Mouse (Mus musculus) limb, embryonic 12.5 days (tissue): ENCODE data around the gene Noc2l. TPM values are rescaled to one million over a fixed set of nuclear protein-coding genes. Genes with fewer than 3 reads are reported as not detected.

Source experiments
- ATAC-seq: fragments of 200-750 bp; cut with Nextera tagmentation; 2 replicates; pipeline ENCODE4 v1.8.0; 2017; ENCODE audit warnings: low read depth, moderate TSS enrichment; ENCODE audit not compliant: insufficient number of reproducible peaks, insufficient read depth, low FRiP score, low TSS enrichment
- H3K27ac ChIP-seq: fragments of 300-500 bp; sonication (generic); 2 replicates; pipeline ENCODE4 v1.5.1; 2016; ENCODE audit warnings: mild to moderate bottlenecking, moderate library complexity
- H3K27me3 ChIP-seq: fragments of 300-500 bp; sonication (generic); 2 replicates; pipeline ENCODE4 v1.6.1; 2016; ENCODE audit warnings: mild to moderate bottlenecking, moderate library complexity
- H3K36me3 ChIP-seq: fragments of 300-500 bp; sonication (generic); 2 replicates; pipeline ENCODE4 v1.6.1; 2016; ENCODE audit warnings: mild to moderate bottlenecking, moderate library complexity
- H3K4me1 ChIP-seq: fragments of 300-500 bp; sonication (generic); replicated peaks from 2 replicates; pipeline ENCODE4 v1.6.1; 2016
- H3K4me2 ChIP-seq: fragments of 300-500 bp; sonication (generic); 2 replicates; pipeline ENCODE4 v1.6.1; 2016; ENCODE audit warnings: mild to moderate bottlenecking, moderate library complexity
- H3K4me3 ChIP-seq: fragments of 300-500 bp; sonication (generic); replicated peaks from 2 replicates; pipeline ENCODE4 v1.5.1; 2016; ENCODE audit warnings: mild to moderate bottlenecking
- H3K9ac ChIP-seq: fragments of 300-500 bp; sonication (generic); replicated peaks from 2 replicates; pipeline ENCODE4 v1.6.1; 2016; ENCODE audit warnings: mild to moderate bottlenecking, moderate library complexity
- H3K9me3 ChIP-seq: fragments of 300-500 bp; sonication (generic); 2 replicates; pipeline ENCODE4 v1.6.1; 2016; ENCODE audit warnings: mild to moderate bottlenecking, moderate library complexity
- WGBS: fragments of 180-500 bp; shearing (Covaris S2); methylation state at CpG from one replicate; pipeline ENCODE4 v1.1.7; 2016; 5-methylcytosine and 5-hydroxymethylcytosine counted together
- polyA plus RNA-seq: library from polyadenylated mRNA; unstranded; fragments of >200 nt; fragmentation: Nextera tagmentation; extraction: Ambion mirVana; gene quantifications from 2 replicates; pipeline ENCODE4 v1.2.1, GENCODE M21; 2016

Gene Noc2l
- polyA plus RNA-seq, 1 experiment from 2014 or later, result 94.1 TPM

DNA sequence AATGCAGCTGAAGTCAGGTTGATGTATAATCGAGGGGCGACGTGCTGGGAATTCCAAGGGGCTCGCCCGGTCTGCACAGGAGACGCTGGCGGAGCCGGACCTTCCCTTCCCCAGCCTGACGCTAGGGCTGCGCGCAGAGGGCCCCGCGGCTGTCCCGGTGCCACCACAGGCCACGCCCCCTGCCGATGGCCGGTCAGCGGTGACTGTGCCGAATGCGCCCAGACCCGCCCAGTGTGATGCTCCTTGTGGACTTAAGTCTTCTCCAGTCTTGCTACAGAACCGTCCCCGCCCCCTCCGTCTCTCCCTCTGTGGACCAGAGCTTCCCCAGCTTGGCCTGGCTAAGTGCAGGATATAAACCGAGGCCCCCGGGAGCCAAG lies 38.0 kb upstream of the Noc2l start:
- peak overlapping the region; percentile 93 for H3K4me3 ChIP-seq
- H3K27ac ChIP-seq, result peak overlapping the region; percentile 96
- no peaks in the 10 kb centered on the region for H3K9me3 ChIP-seq
- WGBS, result under 1% methylated on average over 26 of the region's 26 CpGs
- H3K9ac ChIP-seq, result peak overlapping the region; percentile 90
- H3K27me3 ChIP-seq, result peaks cover 9% of the 10 kb centered on the region
- H3K36me3 ChIP-seq, result peaks cover 23% of the 10 kb centered on the region
- ATAC-seq, result peak; percentile 89
- H3K4me1 ChIP-seq, result peaks cover 38% of the 10 kb centered on the region
- peak overlapping the region; percentile 82 for H3K4me2 ChIP-seq

DNA sequence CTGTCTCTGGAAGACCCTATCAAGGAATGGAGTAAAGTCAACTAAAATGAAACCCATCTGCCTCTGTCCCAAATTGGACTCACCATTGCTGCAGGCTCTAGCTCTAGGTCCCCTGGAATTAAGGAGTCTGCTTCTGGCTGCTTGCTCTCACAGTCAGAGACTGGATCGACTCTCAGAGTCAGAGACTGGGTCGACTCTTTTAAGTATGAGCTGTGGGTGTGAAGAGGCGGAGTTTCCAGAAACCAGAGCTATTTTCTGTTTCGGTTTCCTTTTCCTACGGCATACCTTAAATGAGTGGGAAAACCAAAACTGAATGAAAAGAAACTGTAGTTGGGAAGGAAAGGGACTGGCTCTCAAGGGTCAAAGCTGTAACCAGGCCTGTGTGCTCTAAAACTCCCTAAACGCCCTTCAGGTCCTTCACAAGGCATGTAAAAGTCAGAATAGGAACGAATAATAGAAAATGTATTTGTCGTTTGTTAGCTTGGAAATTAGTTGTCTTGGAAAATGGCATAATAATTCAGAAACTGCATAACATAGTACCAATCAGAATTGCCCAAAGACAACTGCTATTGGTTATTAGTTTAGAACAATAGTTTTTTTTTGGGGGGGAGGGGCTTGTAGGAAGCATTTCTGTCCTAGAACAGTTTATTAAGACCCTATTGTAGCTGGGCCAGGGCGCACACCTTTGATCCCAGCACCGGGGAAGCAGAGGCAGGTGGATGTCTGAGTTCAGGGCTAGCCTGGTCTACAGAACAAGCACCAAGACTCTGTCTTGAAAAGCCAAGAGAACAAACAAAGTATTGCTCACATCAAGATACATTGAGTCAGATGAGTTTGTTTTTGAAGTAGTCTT lies 35.0 kb upstream of the Noc2l start, which contains the start of gene Isg15:
TSS of gene Isg15 (minus strand) at position 196 of the 853 bp plus-strand sequence.
- no peak for ATAC-seq
- Histone ChIP-seq H3K27me3 (peaks cover 39% of the 10 kb centered on the region), H3K9ac (no peak within 1 kb of the TSS), H3K27ac (no peak within 1 kb of the TSS), H3K4me1 (peaks cover 23% of the 10 kb centered on the region), H3K36me3 (no peaks in the 10 kb centered on the region), H3K4me2 (no peak within 1 kb of the TSS), H3K9me3 (no peaks in the 10 kb centered on the region), H3K4me3 (no peak within 1 kb of the TSS)
- 52% methylated on average over 10 of the region's 10 CpGs for WGBS

DNA sequence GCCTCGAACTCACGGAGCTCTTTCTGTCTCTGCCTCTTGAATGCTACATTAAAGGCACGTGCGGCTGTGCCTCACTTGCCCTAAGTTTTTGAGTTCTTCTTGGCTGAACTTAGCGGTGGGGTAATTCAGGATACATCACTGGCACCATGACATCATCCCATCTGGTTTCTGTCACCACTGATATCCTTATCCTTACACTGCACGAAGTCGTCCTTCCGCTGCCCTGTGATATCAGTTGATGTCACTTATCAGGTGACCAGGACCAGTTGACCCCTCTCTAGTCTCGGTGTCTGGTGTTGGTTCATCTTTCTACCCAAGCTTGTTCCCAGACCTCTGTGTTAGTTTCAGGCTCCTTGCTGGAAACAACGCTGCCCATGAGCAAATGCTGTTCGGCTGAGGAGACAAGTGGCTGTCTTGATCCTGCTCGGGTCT lies 33.3 kb upstream of the Noc2l start:
- WGBS, result 43% methylated on average over 12 of the region's 12 CpGs
- peak overlapping the region; percentile 57 for H3K4me3 ChIP-seq
- H3K4me1 ChIP-seq, result peaks cover 19% of the 10 kb centered on the region
- H3K4me2 ChIP-seq, result peak overlapping the region; percentile 97
- H3K36me3 ChIP-seq, result no peaks in the 10 kb centered on the region
- no peak overlapping the region for H3K9ac ChIP-seq
- no peak for ATAC-seq
- no peak overlapping the region for H3K27ac ChIP-seq
- no peaks in the 10 kb centered on the region for H3K9me3 ChIP-seq
- H3K27me3 ChIP-seq, result peaks cover 43% of the 10 kb centered on the region

DNA sequence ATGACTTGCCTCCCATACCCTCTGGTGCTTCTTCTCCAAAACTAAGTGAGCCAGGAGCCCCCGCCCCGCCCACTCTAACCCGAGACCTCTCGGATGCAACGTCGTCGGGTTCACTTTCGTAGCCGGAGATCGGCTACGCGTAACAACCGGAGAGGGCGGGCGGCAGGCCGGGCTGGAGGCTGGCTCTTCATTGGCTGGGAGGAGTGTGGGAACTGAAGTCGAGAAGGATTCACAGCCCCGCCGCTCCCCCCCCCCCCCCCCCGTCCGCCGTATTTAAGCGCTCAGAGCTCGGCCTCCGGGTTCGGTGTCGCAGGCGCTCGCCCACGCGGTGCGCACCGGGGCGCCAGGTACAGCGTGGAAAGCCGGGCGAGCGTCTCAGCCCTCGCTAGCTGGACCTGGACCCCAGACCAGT lies 32.8 kb upstream of the Noc2l start, which contains the start of gene AW011738:
TSS of gene AW011738 (plus strand) at position 304 of the 412 bp plus-strand sequence.
- Histone ChIP-seq H3K4me3 (peak within 1 kb of the TSS; percentile 57), H3K27me3 (peaks cover 43% of the 10 kb centered on the region), H3K27ac (no peak within 1 kb of the TSS), H3K36me3 (no peaks in the 10 kb centered on the region), H3K4me1 (peaks cover 19% of the 10 kb centered on the region), H3K9ac (peak within 1 kb of the TSS; percentile 58), H3K9me3 (no peaks in the 10 kb centered on the region), H3K4me2 (peak within 1 kb of the TSS; percentile 97)
- under 1% methylated on average over 30 of the region's 39 CpGs for WGBS
- ATAC-seq, result peak; percentile 57

DNA sequence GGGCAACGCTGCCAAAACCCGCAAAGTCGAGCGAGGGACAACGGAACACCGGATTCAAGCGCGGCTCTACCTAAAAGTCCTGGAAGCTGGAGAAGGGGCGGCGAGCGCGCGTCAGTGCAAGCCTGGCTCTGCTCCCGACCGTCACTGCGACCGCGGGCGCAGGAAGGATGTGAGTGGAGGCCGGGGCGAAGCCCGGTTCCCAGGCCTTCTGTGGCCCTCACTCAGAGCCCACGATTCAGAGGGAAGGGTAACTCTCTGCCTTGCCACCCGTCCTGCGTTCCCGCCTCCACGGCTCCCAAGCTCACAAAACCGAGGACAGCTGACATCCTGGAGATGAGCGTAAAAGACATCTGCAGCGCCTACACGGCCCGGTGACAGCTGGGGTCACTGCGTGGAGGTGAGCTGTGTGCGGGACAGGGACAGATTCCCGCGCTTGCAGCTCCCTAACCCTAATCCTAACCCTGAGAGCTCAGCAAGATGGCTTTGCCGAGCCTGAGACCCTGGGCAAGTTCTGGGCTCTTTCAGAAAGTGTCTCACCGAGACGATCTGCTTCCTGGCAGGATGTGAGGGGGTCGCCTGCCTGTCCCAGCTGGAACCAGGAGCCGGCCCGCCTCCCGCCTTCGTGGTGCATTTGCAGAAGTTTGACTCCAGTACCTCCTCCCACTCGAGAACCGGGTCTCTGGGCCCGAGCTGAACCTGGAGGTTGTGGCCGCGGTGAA lies 32.2 kb upstream of the Noc2l start:
- no peaks in the 10 kb centered on the region for H3K9me3 ChIP-seq
- H3K9ac ChIP-seq, result peak overlapping the region; percentile 58
- peaks cover 19% of the 10 kb centered on the region for H3K4me1 ChIP-seq
- WGBS, result under 1% methylated on average over 49 of the region's 49 CpGs
- peaks cover 43% of the 10 kb centered on the region for H3K27me3 ChIP-seq
- H3K4me2 ChIP-seq, result peak overlapping the region; percentile 97
- H3K4me3 ChIP-seq, result peak overlapping the region; percentile 57
- H3K36me3 ChIP-seq, result no peaks in the 10 kb centered on the region
- no peak overlapping the region for H3K27ac ChIP-seq
- ATAC-seq, result no peak

DNA sequence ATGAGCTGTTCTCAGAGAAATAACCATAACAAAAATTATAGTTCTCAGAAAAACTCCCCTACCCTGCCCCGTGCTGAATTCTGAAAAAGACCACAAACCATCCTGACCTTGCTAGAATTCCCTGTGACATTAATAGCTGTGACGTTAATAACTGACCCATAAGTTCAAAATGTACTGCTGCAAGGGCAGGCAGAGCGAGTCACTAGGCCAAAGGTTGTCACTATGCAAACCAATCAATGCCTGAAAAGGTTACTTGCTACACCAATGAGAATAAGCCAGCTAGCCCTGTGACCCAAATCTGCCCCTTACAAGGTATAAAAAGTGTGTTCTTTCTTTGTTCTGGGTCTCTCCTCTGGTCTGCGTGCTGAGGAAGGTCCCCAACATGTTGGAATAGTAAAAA lies 26.9 kb upstream of the Noc2l start:
- WGBS, result 95% methylated on average over 4 of the region's 4 CpGs
- H3K9ac ChIP-seq, result no peak overlapping the region
- no peaks in the 10 kb centered on the region for H3K36me3 ChIP-seq
- H3K4me3 ChIP-seq, result no peak overlapping the region
- ATAC-seq, result no peak
- no peaks in the 10 kb centered on the region for H3K9me3 ChIP-seq
- H3K27me3 ChIP-seq, result peaks cover 23% of the 10 kb centered on the region
- no peak overlapping the region for H3K4me2 ChIP-seq
- H3K4me1 ChIP-seq, result peaks cover 7% of the 10 kb centered on the region; the same call in 1 of the 2 replicates
- no peak overlapping the region for H3K27ac ChIP-seq

DNA sequence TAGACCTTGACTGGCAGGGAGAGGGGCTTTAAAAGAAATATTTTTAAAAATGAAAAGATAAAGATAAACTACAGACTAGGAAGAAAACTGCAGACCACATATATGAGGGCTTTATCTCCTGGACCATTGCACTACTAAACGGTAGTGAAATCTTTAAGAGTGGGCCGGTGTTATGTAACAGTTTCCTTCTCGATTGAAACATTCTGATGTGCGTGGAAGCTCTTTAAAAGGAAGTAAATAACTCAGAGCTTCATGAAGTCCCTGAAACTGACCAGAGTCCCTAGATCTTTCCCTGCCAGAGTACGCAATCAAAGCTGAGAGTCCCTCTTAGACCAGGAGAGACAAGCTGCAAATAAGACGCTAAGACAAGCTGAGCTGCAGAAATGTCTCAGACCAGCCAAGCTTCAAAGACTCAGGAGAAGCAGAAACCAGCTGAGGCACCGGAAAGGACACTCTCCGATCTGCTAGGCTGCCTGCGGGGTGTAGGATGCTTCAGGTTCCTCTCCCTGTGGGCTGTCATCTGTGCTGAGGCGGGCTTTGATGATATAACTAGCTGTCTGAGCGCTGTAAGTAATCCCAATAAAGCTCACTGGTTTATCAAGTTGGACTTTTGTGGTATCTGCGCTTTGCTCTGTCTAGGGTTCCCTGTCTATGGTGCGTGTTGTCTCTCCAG lies 25.7 kb upstream of the Noc2l start:
- no peak overlapping the region for H3K9ac ChIP-seq
- no peaks in the 10 kb centered on the region for H3K9me3 ChIP-seq
- no peak overlapping the region for H3K4me3 ChIP-seq
- H3K36me3 ChIP-seq, result no peaks in the 10 kb centered on the region
- H3K27ac ChIP-seq, result no peak overlapping the region
- H3K27me3 ChIP-seq, result peaks cover 11% of the 10 kb centered on the region
- H3K4me2 ChIP-seq, result no peak overlapping the region
- no peaks in the 10 kb centered on the region for H3K4me1 ChIP-seq
- ATAC-seq, result no peak
- WGBS, result 69% methylated on average over 13 of the region's 13 CpGs

DNA sequence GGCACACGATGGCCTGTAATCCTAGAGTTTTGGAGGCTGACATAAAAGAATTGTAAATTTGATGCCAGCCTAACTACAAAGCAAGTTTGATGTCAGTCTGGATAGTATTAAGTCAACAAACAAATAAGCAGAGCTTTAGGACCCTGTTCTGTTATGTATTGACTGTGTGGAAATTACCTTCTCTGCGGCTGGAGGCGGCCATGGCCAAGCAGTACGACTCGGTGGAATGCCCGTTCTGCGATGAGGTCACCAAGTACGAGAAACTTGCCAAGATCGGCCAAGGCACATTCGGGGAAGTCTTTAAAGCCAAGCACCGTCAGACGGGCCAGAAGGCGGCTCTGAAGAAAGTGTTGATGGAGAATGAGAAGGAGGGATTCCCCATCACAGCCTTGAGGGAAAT lies 22.7 kb upstream of the Noc2l start:
- Histone ChIP-seq H3K4me3 (no peak overlapping the region), H3K27me3 (no peaks in the 10 kb centered on the region), H3K9ac (no peak overlapping the region), H3K4me2 (no peak overlapping the region), H3K27ac (no peak overlapping the region), H3K36me3 (no peaks in the 10 kb centered on the region), H3K4me1 (no peaks in the 10 kb centered on the region), H3K9me3 (no peaks in the 10 kb centered on the region)
- WGBS, result 90% methylated on average over 13 of the region's 13 CpGs
- no peak for ATAC-seq

DNA sequence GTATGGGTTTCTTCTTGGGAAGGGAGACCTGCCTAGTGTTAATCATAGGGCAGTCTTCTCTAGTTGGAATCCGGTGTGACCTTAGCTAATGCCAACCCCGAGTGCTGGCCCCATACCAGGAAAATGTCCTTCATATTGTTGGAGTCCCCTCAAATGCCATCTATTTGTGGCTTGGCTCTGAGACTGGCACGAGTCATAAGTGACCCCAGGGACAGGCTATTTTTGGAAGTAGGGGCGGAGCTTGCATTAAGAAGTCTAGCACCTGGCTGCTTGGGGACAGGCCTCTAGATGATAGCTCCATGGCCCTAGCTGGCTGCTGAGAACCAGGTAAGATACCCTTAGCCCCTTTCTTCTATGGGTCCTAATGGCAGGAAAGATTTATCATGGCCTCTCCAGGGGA lies 20.2 kb upstream of the Noc2l start, which contains the start of gene Perm1:
TSS of gene Perm1 (plus strand) at position 220 of the 400 bp plus-strand sequence.
- Histone ChIP-seq H3K36me3 (no peaks in the 10 kb centered on the region), H3K9ac (no peak within 1 kb of the TSS), H3K4me3 (no peak within 1 kb of the TSS), H3K4me1 (no peaks in the 10 kb centered on the region), H3K9me3 (no peaks in the 10 kb centered on the region), H3K4me2 (no peak within 1 kb of the TSS), H3K27me3 (no peaks in the 10 kb centered on the region), H3K27ac (no peak within 1 kb of the TSS)
- WGBS, result 77% methylated on average over 4 of the region's 4 CpGs
- ATAC-seq, result no peak

DNA sequence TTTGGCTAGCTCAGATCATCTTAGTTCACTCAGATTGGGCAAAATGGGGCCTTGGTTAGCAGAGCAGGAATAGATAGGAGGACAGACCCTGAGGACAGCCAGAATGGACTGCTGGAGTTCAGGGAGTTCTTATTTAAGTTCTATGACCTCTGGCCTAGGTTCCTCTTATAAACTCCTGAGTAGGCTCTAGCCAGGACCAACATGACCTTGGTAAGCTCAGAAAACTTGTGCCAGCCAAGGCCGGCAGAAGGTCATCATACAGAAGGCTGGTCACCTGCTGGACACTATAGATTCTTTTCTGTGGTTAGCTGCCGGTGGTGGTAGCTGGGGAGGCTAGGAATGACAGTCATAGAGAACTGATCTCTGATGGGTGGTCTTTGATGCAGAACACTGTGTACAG lies 19.6 kb upstream of the Noc2l start:
- 94% methylated on average over 2 of the region's 2 CpGs for WGBS
- Histone ChIP-seq H3K9ac (no peak overlapping the region), H3K9me3 (no peaks in the 10 kb centered on the region), H3K4me2 (no peak overlapping the region), H3K27me3 (no peaks in the 10 kb centered on the region), H3K4me3 (no peak overlapping the region), H3K4me1 (no peaks in the 10 kb centered on the region), H3K27ac (no peak overlapping the region), H3K36me3 (no peaks in the 10 kb centered on the region)
- no peak for ATAC-seq
